Mouse (Mus musculus) embryonic facial prominence, embryonic 11.5 days (tissue): ENCODE results near the gene Ivns1abp. TPM values are rescaled to one million over a fixed set of nuclear protein-coding genes. Genes with fewer than 3 reads are reported as not detected.

Experiments used
- ATAC-seq: fragments of 200-750 bp; cut with Nextera tagmentation; replicated peaks from 2 replicates; pipeline ENCODE4 v1.8.0; 2017; ENCODE audit warnings: low read depth; ENCODE audit not compliant: insufficient number of reproducible peaks, low FRiP score, low TSS enrichment
- DNase-seq: peaks from one replicate; pipeline ENCODE4 v3.0.0-alpha.2; 2015; ENCODE audit warnings: low spot score
- H3K27ac ChIP-seq: fragments of 300-500 bp; sonication (generic); replicated peaks from 2 replicates; pipeline ENCODE4 v1.5.1; 2014; ENCODE audit warnings: mild to moderate bottlenecking, low read depth, low read length, control low read depth
- H3K27me3 ChIP-seq: fragments of 300-500 bp; sonication (generic); 2 replicates; pipeline ENCODE4 v1.6.1; 2014; ENCODE audit warnings: mild to moderate bottlenecking, low read length, moderate library complexity, mixed read lengths; ENCODE audit not compliant: control insufficient read depth, insufficient read depth
- H3K36me3 ChIP-seq: fragments of 300-500 bp; sonication (generic); replicated peaks from 2 replicates; pipeline ENCODE4 v1.6.1; 2014; ENCODE audit warnings: low read depth, mild to moderate bottlenecking, low read length, moderate library complexity, mixed read lengths; ENCODE audit not compliant: control insufficient read depth, insufficient read depth
- H3K4me1 ChIP-seq: fragments of 300-500 bp; sonication (generic); 2 replicates; pipeline ENCODE4 v1.6.1; 2014; ENCODE audit warnings: low read length, mixed read lengths; ENCODE audit not compliant: control insufficient read depth, insufficient read depth
- H3K4me2 ChIP-seq: fragments of 300-500 bp; sonication (generic); 2 replicates; pipeline ENCODE4 v1.6.1; 2014; ENCODE audit warnings: low read depth, mild to moderate bottlenecking, control low read depth, low read length, moderate library complexity
- H3K4me3 ChIP-seq: fragments of 300-500 bp; sonication (generic); 2 replicates; pipeline ENCODE4 v1.5.1; 2014; ENCODE audit warnings: low read depth, low read length, control low read depth
- H3K9ac ChIP-seq: fragments of 300-500 bp; sonication (generic); replicated peaks from 2 replicates; pipeline ENCODE4 v1.6.1; 2014; ENCODE audit warnings: mild to moderate bottlenecking, control low read depth, low read length
- H3K9me3 ChIP-seq: fragments of 300-500 bp; sonication (generic); replicated peaks from 2 replicates; pipeline ENCODE4 v1.6.1; 2016; ENCODE audit warnings: mild to moderate bottlenecking, low read length, inconsistent platforms, mixed read lengths; ENCODE audit not compliant: control insufficient read depth
- WGBS: fragments of 180-500 bp; shearing (Covaris S2); extraction: QIAGEN DNeasy Blood & Tissue Kit; methylation state at CpG from one replicate; pipeline ENCODE4 v1.1.7; 2014; 5-methylcytosine and 5-hydroxymethylcytosine counted together
- polyA plus RNA-seq: library from polyadenylated mRNA; unstranded; fragments of >200 nt; fragmentation: Nextera tagmentation; extraction: Ambion mirVana; gene quantifications from 2 replicates; pipeline ENCODE4 v1.2.1, GENCODE M21; 2014

The Ivns1abp gene
- polyA plus RNA-seq, 1 experiment from 2014 or later = 470 TPM

DNA sequence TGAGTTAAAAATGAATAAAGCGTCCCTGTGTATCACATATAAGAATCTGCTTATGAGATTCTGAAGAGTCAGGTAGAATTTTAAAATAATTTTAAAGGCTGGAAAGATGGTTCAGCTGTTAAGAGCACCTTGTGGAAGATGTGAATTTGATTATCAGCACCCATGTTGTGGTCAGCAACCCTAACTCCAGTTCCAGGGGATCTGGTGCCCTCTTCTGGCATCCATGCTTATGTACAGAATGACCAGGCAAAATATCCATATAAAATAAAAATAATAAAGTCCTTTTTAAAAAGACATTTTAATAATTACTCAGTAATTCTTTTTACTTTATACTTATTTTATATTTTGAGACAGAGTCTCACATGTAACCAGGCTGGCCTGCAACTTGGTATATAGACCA, 45.8 kb downstream of the Ivns1abp start:
- no peak overlapping the region for H3K27ac ChIP-seq
- no peak for ATAC-seq
- H3K27me3 ChIP-seq = no peaks in the 10 kb centered on the region
- H3K9me3 ChIP-seq = no peaks in the 10 kb centered on the region
- H3K4me2 ChIP-seq = no peak overlapping the region
- no peak overlapping the region for H3K4me3 ChIP-seq
- 95% methylated on average over 1 of the region's 1 CpGs for WGBS
- DNase-seq = peak; percentile 52
- H3K9ac ChIP-seq = no peak overlapping the region
- H3K36me3 ChIP-seq = no peaks in the 10 kb centered on the region
- no peaks in the 10 kb centered on the region for H3K4me1 ChIP-seq

DNA sequence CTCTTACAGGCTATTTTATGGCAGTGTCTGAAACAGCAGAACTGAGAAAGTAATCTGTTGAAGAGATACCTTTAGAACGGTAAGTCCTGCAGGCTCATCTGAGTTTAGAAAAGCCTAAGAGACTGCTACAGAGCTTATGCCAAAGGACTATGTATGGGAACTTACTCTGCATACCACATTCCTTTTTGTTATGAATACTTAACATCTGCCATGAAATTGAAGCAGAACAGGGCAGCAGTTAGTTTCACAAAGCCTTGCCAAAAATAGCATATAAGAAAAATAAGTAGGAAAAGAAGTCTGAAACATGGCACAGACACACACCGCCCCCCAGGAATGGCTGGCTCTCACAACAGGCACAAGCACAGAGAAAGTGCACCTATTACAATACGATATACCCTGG, 65.5 kb downstream of the Ivns1abp start:
- Histone ChIP-seq H3K9ac (no peak overlapping the region), H3K9me3 (no peaks in the 10 kb centered on the region), H3K4me3 (no peak overlapping the region), H3K27ac (no peak overlapping the region), H3K27me3 (no peaks in the 10 kb centered on the region), H3K4me1 (no peaks in the 10 kb centered on the region), H3K36me3 (no peaks in the 10 kb centered on the region), H3K4me2 (no peak overlapping the region)
- no peak for DNase-seq
- no peak for ATAC-seq
- 77% methylated on average over 3 of the region's 3 CpGs for WGBS

Other genes with a start within 250 kb of the Ivns1abp start
- 0.49 and 0.66 TPM in 2 replicates for gene Gm47985, start 161.9 kb upstream of the Ivns1abp start, polyA plus RNA-seq
- gene Gm8947, start 152.1 kb upstream of the Ivns1abp start, polyA plus RNA-seq = 0.45 TPM in 1 of 2 replicates, not detected in the other
- 0.36 TPM in 1 of 2 replicates, not detected in the other for gene Gm47995, start 146.0 kb upstream of the Ivns1abp start, polyA plus RNA-seq
- gene 3110040M04Rik, start 140.4 kb upstream of the Ivns1abp start, polyA plus RNA-seq = not detected in 2 replicates
- gene Gm47996, start 134.3 kb upstream of the Ivns1abp start, polyA plus RNA-seq = 0.54 TPM in 1 of 2 replicates, not detected in the other
- gene Swt1, start 84.0 kb downstream of the Ivns1abp start, polyA plus RNA-seq = 21.9 and 22.8 TPM in 2 replicates
- gene Trmt1l, start 84.1 kb downstream of the Ivns1abp start, polyA plus RNA-seq = 43.5 and 45.8 TPM in 2 replicates
- 140 and 160 TPM in 2 replicates for gene Rnf2, start 156.5 kb downstream of the Ivns1abp start, polyA plus RNA-seq
- gene Fam129a, start 226.7 kb downstream of the Ivns1abp start, polyA plus RNA-seq = 1.4 and 1.9 TPM in 2 replicates